Mouse (Mus musculus) small intestine, adult 2 months (tissue): ENCODE results near the gene Ccdc183. TPM values are rescaled to one million over a fixed set of nuclear protein-coding genes. Genes with fewer than 3 reads are reported as not detected.
A peak's percentile ranks its signal among the peaks of the same experiment; 100 is the strongest.

ENCODE experiments used
- H3K27ac ChIP-seq: fragments of 200-500 bp; 2 replicates; pipeline ENCODE4 v1.5.1; 2012; ENCODE audit warnings: low read depth, low read length, control low read depth, inconsistent platforms; ENCODE audit not compliant: insufficient read depth
- H3K27me3 ChIP-seq: fragments of 200-500 bp; 2 replicates; pipeline ENCODE4 v1.6.1; 2012; ENCODE audit warnings: mild to moderate bottlenecking, moderate library complexity, low read length, inconsistent platforms; ENCODE audit not compliant: control insufficient read depth, insufficient read depth
- H3K36me3 ChIP-seq: fragments of 200-500 bp; 2 replicates; pipeline ENCODE4 v1.6.1; 2012; ENCODE audit warnings: mild to moderate bottlenecking, low read length, control low read depth, inconsistent platforms; ENCODE audit not compliant: control insufficient read depth, insufficient read depth
- H3K4me1 ChIP-seq: fragments of 200-500 bp; 2 replicates; pipeline ENCODE4 v1.6.1; 2012; ENCODE audit warnings: low read length, inconsistent platforms, mixed read lengths; ENCODE audit not compliant: control insufficient read depth, insufficient read depth, insufficient read length
- H3K4me3 ChIP-seq: fragments of 200-500 bp; 2 replicates; pipeline ENCODE4 v1.5.1; 2012; ENCODE audit warnings: low read depth, mild to moderate bottlenecking, control low read depth, inconsistent platforms, low read length, moderate library complexity
- CTCF ChIP-seq: fragments of 200-500 bp; IDR thresholded peaks from 2 replicates; pipeline ENCODE4 v1.5.1; 2012; ENCODE audit warnings: low read depth, mild to moderate bottlenecking, control low read depth, inconsistent platforms, low read length, moderate library complexity, mixed read lengths; ENCODE audit not compliant: insufficient replicate concordance, insufficient read length; ENCODE audit errors: extremely low read depth
- POLR2A ChIP-seq: fragments of 200-500 bp; IDR thresholded peaks from 2 replicates; pipeline ENCODE4 v1.6.1; 2012; ENCODE audit warnings: low read depth, mild to moderate bottlenecking, control low read depth, inconsistent platforms, low read length, moderate library complexity
- WGBS: fragments of 180-500 bp; shearing (Covaris S2); methylation state at CpG from one replicate; pipeline ENCODE4 v1.1.7; 2018; 5-methylcytosine and 5-hydroxymethylcytosine counted together
- polyA plus RNA-seq: library from polyadenylated mRNA; depleted of rRNA; stranded (reverse); fragments of >200 nt; gene quantifications from 2 replicates; pipeline ENCODE4 v1.2.3, GENCODE M21; 2012

Ccdc183 gene
- polyA plus RNA-seq, 1 experiment: not detected

DNA sequence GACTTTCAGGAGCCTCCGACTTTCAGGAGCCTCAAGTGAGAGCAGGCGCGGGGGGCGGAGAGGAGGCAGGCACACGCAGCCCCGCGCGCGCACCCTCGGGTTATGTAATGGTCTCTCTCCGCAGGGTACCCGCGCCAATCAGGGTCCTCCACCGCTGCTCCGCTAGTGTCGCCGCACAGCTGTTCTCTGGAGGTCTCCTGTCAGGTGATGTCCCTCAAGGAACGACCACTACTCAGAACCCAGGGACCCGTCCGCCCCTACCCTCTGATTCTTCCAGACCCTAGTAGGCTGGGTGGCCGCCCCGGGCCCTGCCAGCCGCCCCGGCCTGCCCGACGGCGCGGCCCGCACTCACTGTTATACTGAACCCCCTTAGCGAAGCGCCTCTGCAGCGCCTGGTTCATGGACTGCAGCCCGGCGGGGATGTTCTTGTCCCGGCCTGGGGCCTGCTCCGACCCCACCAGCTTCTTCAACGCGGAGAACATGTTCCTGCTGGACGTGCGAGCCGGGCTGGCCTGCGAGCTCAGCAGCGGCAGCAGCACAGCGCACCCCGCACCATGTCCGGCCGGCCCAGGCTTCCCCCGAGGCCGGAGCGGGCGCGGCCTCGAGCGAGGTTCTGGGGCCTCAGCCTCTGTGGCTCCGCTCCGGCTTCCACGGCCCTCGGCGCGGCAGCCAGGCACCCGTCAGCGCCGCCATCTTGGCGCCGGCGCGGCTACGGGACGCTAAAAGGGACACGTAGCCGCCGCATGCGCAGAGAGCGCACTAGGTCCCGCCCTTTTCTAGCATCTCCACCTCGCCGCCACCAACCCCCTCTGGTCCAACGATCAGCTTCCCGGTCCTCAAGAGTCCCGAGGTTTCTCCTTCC is 9.5 kb downstream of the Ccdc183 start, which contains the start of gene Rabl6:
Gene Rabl6, minus strand, starts transcription at position 761 of the 862 bp plus-strand sequence.
- WGBS: under 1% methylated on average over 80 of the region's 80 CpGs

DNA sequence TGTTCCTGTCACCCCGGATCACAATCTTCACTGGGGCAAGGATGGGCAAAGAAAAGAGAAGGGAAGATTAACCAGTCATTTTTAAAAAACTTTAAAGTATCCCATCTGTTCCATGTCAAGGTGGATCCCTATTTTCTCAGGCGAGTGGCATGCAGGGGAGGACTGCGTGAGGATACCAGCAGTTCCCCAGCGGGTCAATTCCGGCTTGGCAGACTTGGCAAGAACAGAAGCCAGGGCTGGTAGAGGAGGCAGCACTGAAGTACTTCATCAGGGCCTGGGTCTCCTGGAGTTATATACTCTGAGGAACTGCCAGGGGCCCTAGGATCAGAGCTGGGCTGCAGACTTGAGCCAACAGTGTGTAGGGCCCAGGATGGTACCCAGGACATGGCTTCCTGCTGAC is 15.0 kb downstream of the Ccdc183 start:
- H3K27ac ChIP-seq: no peak overlapping the region
- H3K4me3 ChIP-seq: no peak overlapping the region
- TF ChIP-seq CTCF (no peak), POLR2A (no peak)
- no peaks in the 10 kb centered on the region for H3K27me3 ChIP-seq
- peaks cover 8% of the 10 kb centered on the region; the same call in 1 of the 2 replicates for H3K4me1 ChIP-seq
- peaks cover 35% of the 10 kb centered on the region for H3K36me3 ChIP-seq
- 96% methylated on average over 5 of the region's 5 CpGs for WGBS

More for the DNA sequence above, 9.5 kb downstream of the Ccdc183 start, which contains the start of gene Rabl6:
- no peak for TF ChIP-seq CTCF
- TF ChIP-seq POLR2A: peak; percentile 77
- Histone ChIP-seq H3K27me3 (no peaks in the 10 kb centered on the region), H3K4me1 (peaks cover 7% of the 10 kb centered on the region; the same call in 1 of the 2 replicates), H3K36me3 (0 out of 2 replicates have a peak, but pooled peaks cover 2% of the 10 kb centered on the region), H3K27ac (peak within 1 kb of the TSS; percentile 51), H3K4me3 (peak within 1 kb of the TSS; percentile 99)

DNA sequence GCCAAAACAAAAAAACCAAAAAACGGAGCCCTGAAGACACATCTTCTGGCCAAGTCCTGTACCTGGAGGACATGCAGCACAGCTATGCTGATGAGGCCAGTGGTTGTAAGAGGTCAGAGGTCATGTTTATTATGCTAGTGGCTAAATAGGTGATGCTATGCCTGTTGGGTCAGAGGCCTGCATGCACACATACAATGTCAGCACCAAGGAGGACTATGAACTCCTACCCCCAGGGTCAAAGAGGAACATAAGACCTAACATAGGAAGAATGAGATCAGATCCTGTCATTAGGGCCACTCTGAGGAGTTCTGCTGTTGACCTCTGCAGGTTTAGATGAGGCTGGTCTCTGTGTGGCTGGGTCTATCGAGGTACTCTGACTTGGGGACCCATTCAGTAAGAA is 17.4 kb downstream of the Ccdc183 start:
- H3K4me1 ChIP-seq: peaks cover 6% of the 10 kb centered on the region; the same call in 1 of the 2 replicates
- H3K27ac ChIP-seq: no peak overlapping the region
- peaks cover 57% of the 10 kb centered on the region for H3K36me3 ChIP-seq
- no peak overlapping the region for H3K4me3 ChIP-seq
- no peak for TF ChIP-seq CTCF
- no peaks in the 10 kb centered on the region for H3K27me3 ChIP-seq
- WGBS: 91% methylated on average over 2 of the region's 2 CpGs

DNA sequence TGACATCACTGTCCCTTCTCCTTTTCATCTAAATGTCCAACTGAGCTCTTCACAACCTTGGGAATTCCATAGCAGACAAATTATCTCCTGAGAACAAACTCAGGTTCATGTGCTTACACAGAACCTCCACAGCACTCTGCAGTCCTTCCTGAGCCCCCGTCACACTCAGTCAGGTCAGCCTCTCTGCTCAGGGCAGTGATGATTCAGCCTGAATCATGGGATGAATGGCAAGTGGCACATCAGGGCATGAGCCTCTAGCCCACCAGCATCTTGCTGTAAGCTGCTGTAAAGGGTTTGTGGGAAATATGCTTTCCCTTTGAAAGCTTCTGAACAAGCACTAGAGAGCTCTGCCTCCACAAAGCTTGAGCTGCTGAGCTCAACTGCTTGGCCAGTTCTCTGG is 18.7 kb downstream of the Ccdc183 start:
- H3K4me1 ChIP-seq: peaks cover 6% of the 10 kb centered on the region; the same call in 1 of the 2 replicates
- no peak for TF ChIP-seq POLR2A
- TF ChIP-seq CTCF: no peak
- no peak overlapping the region for H3K27ac ChIP-seq
- H3K4me3 ChIP-seq: no peak overlapping the region
- 100% methylated on average over 1 of the region's 1 CpGs for WGBS
- H3K27me3 ChIP-seq: no peaks in the 10 kb centered on the region
- peaks cover 60% of the 10 kb centered on the region for H3K36me3 ChIP-seq

DNA sequence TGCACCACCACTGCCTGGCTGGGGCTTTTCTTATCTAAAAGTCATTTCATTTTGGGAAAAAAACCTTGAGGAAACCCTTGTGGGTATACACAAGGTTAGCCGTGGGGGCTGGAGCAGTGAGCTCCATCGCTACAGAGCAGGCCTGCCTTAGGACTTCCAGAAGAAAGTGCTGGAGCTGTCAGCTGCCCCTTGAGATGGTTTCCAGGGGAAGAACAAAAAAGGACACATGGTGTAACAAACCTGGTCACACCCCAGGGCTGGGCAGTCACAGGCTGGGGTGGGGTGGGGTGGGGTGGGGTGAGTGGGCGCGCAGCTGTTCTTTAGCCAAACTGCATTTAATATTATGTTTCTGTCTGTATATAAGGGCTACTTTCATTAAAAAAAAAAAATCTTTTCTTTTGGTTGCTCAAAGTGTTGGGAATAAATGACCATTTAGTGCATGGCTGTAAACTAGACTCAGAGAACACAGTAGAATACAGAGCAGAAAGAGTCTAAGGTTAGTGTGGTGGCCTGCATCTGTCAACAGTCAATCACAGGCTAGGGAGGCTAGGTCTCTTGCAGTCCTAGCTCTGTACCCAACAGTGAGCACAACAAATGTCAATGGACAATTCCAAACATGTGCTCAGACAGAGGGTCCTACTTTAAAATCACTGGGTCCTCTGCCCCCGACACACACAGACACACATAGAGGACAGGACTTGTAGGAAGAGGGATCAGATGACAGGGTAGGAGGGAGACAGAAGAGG is 20.5 kb downstream of the Ccdc183 start:
- Histone ChIP-seq H3K27ac (no peak overlapping the region), H3K36me3 (peaks cover 72% of the 10 kb centered on the region), H3K4me1 (peaks cover 6% of the 10 kb centered on the region; the same call in 1 of the 2 replicates), H3K27me3 (no peaks in the 10 kb centered on the region), H3K4me3 (no peak overlapping the region)
- WGBS: 90% methylated on average over 5 of the region's 5 CpGs
- no peak for TF ChIP-seq CTCF
- TF ChIP-seq POLR2A: no peak

DNA sequence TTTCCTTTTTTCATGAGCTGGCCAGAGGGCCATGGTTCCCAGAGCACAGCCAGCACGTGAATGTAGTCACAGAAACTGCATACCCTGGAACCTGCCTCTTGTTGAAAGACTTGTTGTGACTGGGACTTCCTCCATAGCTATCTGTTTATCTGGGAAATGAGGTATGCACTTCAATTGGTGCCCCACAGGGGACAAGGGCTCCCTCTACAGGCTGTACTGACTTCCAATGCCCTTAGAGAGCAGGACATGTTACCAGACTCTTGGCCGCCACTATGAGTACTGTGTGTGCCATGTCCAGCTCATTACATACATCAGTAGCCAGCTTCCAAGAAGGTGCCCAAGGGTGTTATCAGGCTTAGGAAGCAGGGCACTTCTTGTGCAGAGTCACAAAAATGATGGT is 25.6 kb downstream of the Ccdc183 start:
- Histone ChIP-seq H3K4me1 (no peaks in the 10 kb centered on the region), H3K27me3 (no peaks in the 10 kb centered on the region), H3K36me3 (peaks cover 57% of the 10 kb centered on the region), H3K27ac (no peak overlapping the region), H3K4me3 (no peak overlapping the region)
- 70% methylated on average over 2 of the region's 2 CpGs for WGBS
- TF ChIP-seq CTCF: peak; percentile 57; the same call in 1 of the 2 replicates
- no peak for TF ChIP-seq POLR2A
